Mouse (Mus musculus) lung, postnatal 36 days (tissue): ENCODE results near the gene Zfand3.

Source experiments
- DNase-seq: peaks from one replicate; pipeline ENCODE4 v3.0.0; 2022; ENCODE audit warnings: mixed read lengths

The Zfand3 gene

GRCm38 (mm10) chr17:30158419-30159108 lies 154.0 kb downstream of the Zfand3 start:
- no peak for DNase-seq

- DNase-seq: no peak
Observed at GRCm38 (mm10) chr17:30159341-30159740, 154.8 kb downstream of the Zfand3 start.

- DNase-seq: no peak
Observed at GRCm38 (mm10) chr17:30160823-30161432, 156.4 kb downstream of the Zfand3 start.

GRCm38 (mm10) chr17:30162983-30163382 lies 158.4 kb downstream of the Zfand3 start:
- DNase-seq: no peak

- DNase-seq: no peak
Observed at GRCm38 (mm10) chr17:30163793-30164192, 159.3 kb downstream of the Zfand3 start.

GRCm38 (mm10) chr17:30164818-30165217 lies 160.3 kb downstream of the Zfand3 start:
- DNase-seq: peak; percentile 44

- peak; percentile 29 for DNase-seq
Observed at GRCm38 (mm10) chr17:30177435-30177834, 172.9 kb downstream of the Zfand3 start.

- DNase-seq: no peak
Observed at GRCm38 (mm10) chr17:30178402-30178801, 173.9 kb downstream of the Zfand3 start.

- DNase-seq: no peak
Observed at GRCm38 (mm10) chr17:30180197-30180596, 175.7 kb downstream of the Zfand3 start.

GRCm38 (mm10) chr17:30181554-30181953 lies 177.0 kb downstream of the Zfand3 start:
- no peak for DNase-seq

GRCm38 (mm10) chr17:30182063-30182462 lies 177.5 kb downstream of the Zfand3 start:
- DNase-seq: no peak

- no peak for DNase-seq
Observed at GRCm38 (mm10) chr17:30183561-30183960, 179.0 kb downstream of the Zfand3 start.

- no peak for DNase-seq
Observed at GRCm38 (mm10) chr17:30187154-30187553, 182.6 kb downstream of the Zfand3 start.

GRCm38 (mm10) chr17:30187581-30187980 lies 183.0 kb downstream of the Zfand3 start:
- no peak for DNase-seq

GRCm38 (mm10) chr17:30188031-30188981 lies 183.8 kb downstream of the Zfand3 start:
- no peak for DNase-seq

GRCm38 (mm10) chr17:30191097-30191640 lies 186.6 kb downstream of the Zfand3 start:
- DNase-seq: no peak

GRCm38 (mm10) chr17:30192416-30193005 lies 188.0 kb downstream of the Zfand3 start:
- DNase-seq: no peak

GRCm38 (mm10) chr17:30193615-30194014 lies 189.1 kb downstream of the Zfand3 start:
- DNase-seq: no peak

GRCm38 (mm10) chr17:30194091-30194490 lies 189.6 kb downstream of the Zfand3 start:
- DNase-seq: no peak

- no peak for DNase-seq
Observed at GRCm38 (mm10) chr17:30194629-30195445, 190.3 kb downstream of the Zfand3 start.

- DNase-seq: no peak
Observed at GRCm38 (mm10) chr17:30195591-30196183, 191.2 kb downstream of the Zfand3 start.
